Mouse (Mus musculus): ENCODE results near the gene Aldh1a1.
"Not testable (repeated sequence)": the region's sequence is repeated elsewhere in the genome, so short reads cannot be mapped to it uniquely, and the experiment has no call there.

Aldh1a1 gene

GRCm38 (mm10) chr19:20555365-20555764, 62.9 kb downstream of the Aldh1a1 start:
- no peak for DNase-seq (ENCODE audit: low spot score in 2 of 2)

- DNase-seq (ENCODE audit: low spot score in 2 of 2) = no peak
Measured at GRCm38 (mm10) chr19:20557211-20557610, 64.7 kb downstream of the Aldh1a1 start.

GRCm38 (mm10) chr19:20558069-20558468, 65.6 kb downstream of the Aldh1a1 start:
- DNase-seq (ENCODE audit: low spot score in 2 of 2) = no peak

- no peak for DNase-seq (ENCODE audit: low spot score in 2 of 2)
Measured at GRCm38 (mm10) chr19:20558544-20558943, 66.0 kb downstream of the Aldh1a1 start.

GRCm38 (mm10) chr19:20558952-20559351, 66.4 kb downstream of the Aldh1a1 start:
- no peak for DNase-seq (ENCODE audit: low spot score in 2 of 2)

- DNase-seq (ENCODE audit: low spot score in 2 of 2) = no peak
Measured at GRCm38 (mm10) chr19:20559952-20560351, 67.4 kb downstream of the Aldh1a1 start.

- no peak for DNase-seq (ENCODE audit: low spot score in 2 of 2)
Measured at GRCm38 (mm10) chr19:20562396-20562795, 69.9 kb downstream of the Aldh1a1 start.

GRCm38 (mm10) chr19:20566294-20566693, 73.8 kb downstream of the Aldh1a1 start:
- DNase-seq (ENCODE audit: low spot score in 2 of 2) = no peak

GRCm38 (mm10) chr19:20567039-20567438, 74.5 kb downstream of the Aldh1a1 start:
- no peak for DNase-seq (ENCODE audit: low spot score in 2 of 2)

- DNase-seq (ENCODE audit: low spot score in 2 of 2) = no peak
Measured at GRCm38 (mm10) chr19:20576984-20577383, 84.5 kb downstream of the Aldh1a1 start.

GRCm38 (mm10) chr19:20577429-20577828, 84.9 kb downstream of the Aldh1a1 start:
- no peak for DNase-seq (ENCODE audit: low spot score in 2 of 2)

- DNase-seq (ENCODE audit: low spot score in 2 of 2) = no peak
Measured at GRCm38 (mm10) chr19:20599951-20600350, 107.4 kb downstream of the Aldh1a1 start.

GRCm38 (mm10) chr19:20601739-20602138, 109.2 kb downstream of the Aldh1a1 start:
- no peak for DNase-seq (ENCODE audit: low spot score in 2 of 2)

- no peak for DNase-seq (ENCODE audit: low spot score in 2 of 2)
Measured at GRCm38 (mm10) chr19:20603212-20603611, 110.7 kb downstream of the Aldh1a1 start.

GRCm38 (mm10) chr19:20603866-20604265, 111.4 kb downstream of the Aldh1a1 start:
- DNase-seq (ENCODE audit: low spot score in 2 of 2) = no peak

GRCm38 (mm10) chr19:20614252-20614930, 121.9 kb downstream of the Aldh1a1 start:
- DNase-seq (ENCODE audit: low spot score in 2 of 2) = no peak

- no peak for DNase-seq (ENCODE audit: low spot score in 2 of 2)
Measured at GRCm38 (mm10) chr19:20622434-20622833, 129.9 kb downstream of the Aldh1a1 start.

- no peak for DNase-seq (ENCODE audit: low spot score in 2 of 2)
Measured at GRCm38 (mm10) chr19:20623416-20623815, 130.9 kb downstream of the Aldh1a1 start.

GRCm38 (mm10) chr19:20631020-20631419, 138.5 kb downstream of the Aldh1a1 start:
- no peak for DNase-seq (ENCODE audit: low spot score in 2 of 2)

GRCm38 (mm10) chr19:20633876-20634691, 141.6 kb downstream of the Aldh1a1 start:
- no peak for DNase-seq (ENCODE audit: low spot score in 2 of 2)

- DNase-seq (ENCODE audit: low spot score in 2 of 2) = no peak
Measured at GRCm38 (mm10) chr19:20644346-20644745, 151.8 kb downstream of the Aldh1a1 start.

- not testable (repeated sequence) for DNase-seq (ENCODE audit: low spot score in 2 of 2)
Measured at GRCm38 (mm10) chr19:20647496-20647895, 155.0 kb downstream of the Aldh1a1 start.

GRCm38 (mm10) chr19:20650008-20650407, 157.5 kb downstream of the Aldh1a1 start:
- DNase-seq (ENCODE audit: low spot score in 2 of 2) = no peak

Measured in thymus, postnatal 10 days (tissue).